Mouse (Mus musculus): ENCODE measurements around the gene Helt. TPM values are rescaled to one million over a fixed set of nuclear protein-coding genes. Genes with fewer than 3 reads are reported as not detected.

The Helt gene
- total RNA-seq, 2 experiments from 2014 or later: 0.60 to 0.70 TPM

Other genes starting within 250 kb of the Helt start
- 10 to 100 TPM; 17.5 to 20.8 TPM for gene Cfap97, start 142.9 kb downstream of the Helt start, total RNA-seq (2021)
- 10 to 100 TPM; 33.8 to 36.2 TPM for gene Snx25, start 142.5 kb downstream of the Helt start, total RNA-seq (2021)
- gene Slc25a4, start 83.4 kb downstream of the Helt start, total RNA-seq (2021): 100 to 1,000 TPM; 513 to 540 TPM
- gene Acsl1, start 176.4 kb upstream of the Helt start, total RNA-seq (2021): 10 to 100 TPM; 40.5 to 41.7 TPM

Measured in left cerebral cortex, postnatal 4 days (tissue).